Mouse (Mus musculus): Measurements from ENCODE around the gene Rragd. TPM values are rescaled to one million over a fixed set of nuclear protein-coding genes. Genes with fewer than 3 reads are reported as not detected.

Rragd gene
- total RNA-seq, 2 experiments from 2014 or later, result 7.9 to 10.0 TPM

GRCm38 (mm10) chr4:33033515-33033914 lies 50.7 kb downstream of the Rragd start:
- no peak for DNase-seq

- no peak for DNase-seq
Measured at GRCm38 (mm10) chr4:33039826-33040225, 57.0 kb downstream of the Rragd start.

- DNase-seq, result no peak
Measured at GRCm38 (mm10) chr4:33049601-33050000, 66.8 kb downstream of the Rragd start.

GRCm38 (mm10) chr4:33052055-33052454 lies 69.2 kb downstream of the Rragd start:
- DNase-seq, result no peak

- peak; percentile 8 to 27 for DNase-seq
Measured at GRCm38 (mm10) chr4:33052650-33053049, 69.8 kb downstream of the Rragd start.

GRCm38 (mm10) chr4:33054426-33054825 lies 71.6 kb downstream of the Rragd start:
- DNase-seq, result no peak

- DNase-seq, result no peak
Measured at GRCm38 (mm10) chr4:33056317-33056716, 73.5 kb downstream of the Rragd start.

- peak in 1 of 2 experiments; percentile 14 for DNase-seq
Measured at GRCm38 (mm10) chr4:33057890-33058687, 75.3 kb downstream of the Rragd start.

GRCm38 (mm10) chr4:33061158-33061557 lies 78.3 kb downstream of the Rragd start:
- no peak for DNase-seq

- no peak for DNase-seq
Measured at GRCm38 (mm10) chr4:33062981-33063380, 80.1 kb downstream of the Rragd start, which contains the start of gene Gabrr2. TSS of gene Gabrr2 (plus strand) at chr4:33062999.

- no peak for DNase-seq
Measured at GRCm38 (mm10) chr4:33064986-33065385, 82.1 kb downstream of the Rragd start.

- no peak for DNase-seq
Measured at GRCm38 (mm10) chr4:33066223-33066960, 83.6 kb downstream of the Rragd start.

GRCm38 (mm10) chr4:33067331-33067730 lies 84.5 kb downstream of the Rragd start:
- no peak for DNase-seq

GRCm38 (mm10) chr4:33067826-33068225 lies 85.0 kb downstream of the Rragd start:
- no peak for DNase-seq

- DNase-seq, result no peak
Measured at GRCm38 (mm10) chr4:33068894-33069293, 86.1 kb downstream of the Rragd start.

GRCm38 (mm10) chr4:33070326-33070725 lies 87.5 kb downstream of the Rragd start:
- DNase-seq, result no peak

- no peak for DNase-seq
Measured at GRCm38 (mm10) chr4:33071337-33071736, 88.5 kb downstream of the Rragd start.

Other genes with a start within 250 kb of the Rragd start
- gene Lyrm2, start 182.8 kb upstream of the Rragd start, total RNA-seq (2021), result 10 to 100 TPM; 36.0 to 60.4 TPM
- 1 to 10 TPM; 1.6 to 3.1 TPM for gene Ankrd6, start 32.2 kb upstream of the Rragd start, total RNA-seq (2021)
- 10 to 100 TPM; 74.0 to 86.9 TPM for gene Ube2j1, start 48.4 kb downstream of the Rragd start, total RNA-seq (2021)
- under 1 TPM; 0.20 to 0.26 TPM for gene Gabrr2, start 80.0 kb downstream of the Rragd start, total RNA-seq (2021)
- gene Gabrr1, start 149.5 kb downstream of the Rragd start, total RNA-seq (2021), result under 1 TPM in 1 of 2 experiments, not detected in 1; 0.13 TPM
- 10 to 100 TPM; 17.9 to 63.5 TPM for gene Pm20d2, start 206.7 kb downstream of the Rragd start, total RNA-seq (2021)
- gene Srsf12, start 226.0 kb downstream of the Rragd start, total RNA-seq (2021), result 1 to 10 TPM in 1 of 2 experiments, under 1 TPM in 1; 0.76 to 1.2 TPM

All from adrenal gland, postnatal 36 days (tissue).